Mouse (Mus musculus): ENCODE data around the gene Rad9b. TPM values are rescaled to one million over a fixed set of nuclear protein-coding genes. Genes with fewer than 3 reads are reported as not detected.
"Not testable (repeated sequence)": the region's sequence is repeated elsewhere in the genome, so short reads cannot be mapped to it uniquely, and the experiment has no call there.

Gene Rad9b
- polyA plus RNA-seq, 1 experiment from 2014 or later: 12.6 TPM

DNA sequence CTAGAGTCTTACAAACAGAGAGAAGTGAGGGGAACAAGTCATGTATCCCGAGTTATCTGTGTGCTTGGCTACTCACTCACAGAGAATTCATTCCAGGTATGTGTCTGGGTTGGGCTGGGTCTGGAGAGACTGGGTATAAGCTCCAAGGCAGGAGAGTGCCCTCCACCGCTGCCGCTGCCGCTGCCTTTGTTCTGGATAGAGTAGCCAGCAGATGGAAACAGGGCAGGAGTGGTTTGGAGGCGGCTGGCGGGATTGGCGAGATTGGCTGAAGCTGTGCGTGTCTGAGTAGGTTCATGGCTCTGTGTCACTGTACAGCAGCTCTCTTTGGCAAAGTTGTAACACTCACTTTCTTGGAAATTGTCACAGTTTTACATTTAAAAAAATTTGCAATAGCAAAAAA, 30.5 kb downstream of the Rad9b start:
- DNase-seq (ENCODE audit: low spot score): peak; percentile 60
- no peak overlapping the region for H3K27ac ChIP-seq (ENCODE audit: low read depth, low read length)
- H3K4me1 ChIP-seq (replicated peaks; ENCODE audit: control insufficient read depth, insufficient read depth, low read length): no peaks in the 10 kb centered on the region
- no peak overlapping the region for H3K4me3 ChIP-seq (ENCODE audit: low read depth, low read length)
- H3K36me3 ChIP-seq (ENCODE audit: control insufficient read depth, insufficient read depth, low read length): no peaks in the 10 kb centered on the region; the same call in 1 of the 2 replicates
- no peak for ATAC-seq (replicated peaks; ENCODE audit: low FRiP score)
- H3K9ac ChIP-seq (ENCODE audit: low read length): no peak overlapping the region
- 64% methylated on average over 8 of the region's 8 CpGs for WGBS
- no peak overlapping the region for H3K4me2 ChIP-seq (ENCODE audit: low read depth, low read length, severe bottlenecking)
- no peaks in the 10 kb centered on the region for H3K27me3 ChIP-seq (ENCODE audit: control insufficient read depth, insufficient read depth, low read length)
- H3K9me3 ChIP-seq (ENCODE audit: control insufficient read depth, low read length): no peaks in the 10 kb centered on the region

DNA sequence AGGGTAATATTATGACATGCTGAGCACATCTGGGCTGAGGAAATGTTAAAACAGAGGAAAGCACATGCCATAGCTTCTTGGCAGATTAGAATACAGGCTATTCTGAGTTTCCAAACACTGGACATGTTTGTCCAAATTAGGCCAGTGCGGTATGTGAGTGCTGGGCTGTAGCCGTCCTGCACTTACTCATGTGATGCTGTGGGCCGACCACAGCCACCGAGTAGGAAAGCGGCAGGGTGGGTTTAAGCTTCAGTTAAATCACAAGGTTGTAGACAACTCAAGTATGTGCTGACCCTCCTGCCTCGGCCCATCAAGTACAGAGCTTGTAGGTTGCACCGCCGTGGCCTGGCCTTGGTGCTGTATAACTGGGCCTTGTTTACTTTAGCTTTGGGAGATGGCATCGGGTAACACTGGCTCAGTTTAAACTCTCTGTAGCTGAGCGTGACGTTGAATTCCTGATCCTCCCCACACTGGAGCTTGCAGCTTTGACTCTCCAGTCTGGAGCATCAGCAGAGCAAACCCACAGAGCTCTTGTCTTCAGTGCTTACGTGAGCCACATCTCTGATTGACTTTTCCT, 33.7 kb downstream of the Rad9b start:
- DNase-seq (ENCODE audit: low spot score): no peak
- no peaks in the 10 kb centered on the region for H3K4me1 ChIP-seq (replicated peaks; ENCODE audit: control insufficient read depth, insufficient read depth, low read length)
- no peak overlapping the region for H3K4me3 ChIP-seq (ENCODE audit: low read depth, low read length)
- H3K36me3 ChIP-seq (ENCODE audit: control insufficient read depth, insufficient read depth, low read length): no peaks in the 10 kb centered on the region; the same call in 1 of the 2 replicates
- ATAC-seq (replicated peaks; ENCODE audit: low FRiP score): no peak
- WGBS: 89% methylated on average over 12 of the region's 12 CpGs
- H3K9ac ChIP-seq (ENCODE audit: low read length): no peak overlapping the region
- no peak overlapping the region for H3K4me2 ChIP-seq (ENCODE audit: low read depth, low read length, severe bottlenecking)
- no peaks in the 10 kb centered on the region for H3K9me3 ChIP-seq (ENCODE audit: control insufficient read depth, low read length)
- no peaks in the 10 kb centered on the region for H3K27me3 ChIP-seq (ENCODE audit: control insufficient read depth, insufficient read depth, low read length)
- no peak overlapping the region for H3K27ac ChIP-seq (ENCODE audit: low read depth, low read length)

DNA sequence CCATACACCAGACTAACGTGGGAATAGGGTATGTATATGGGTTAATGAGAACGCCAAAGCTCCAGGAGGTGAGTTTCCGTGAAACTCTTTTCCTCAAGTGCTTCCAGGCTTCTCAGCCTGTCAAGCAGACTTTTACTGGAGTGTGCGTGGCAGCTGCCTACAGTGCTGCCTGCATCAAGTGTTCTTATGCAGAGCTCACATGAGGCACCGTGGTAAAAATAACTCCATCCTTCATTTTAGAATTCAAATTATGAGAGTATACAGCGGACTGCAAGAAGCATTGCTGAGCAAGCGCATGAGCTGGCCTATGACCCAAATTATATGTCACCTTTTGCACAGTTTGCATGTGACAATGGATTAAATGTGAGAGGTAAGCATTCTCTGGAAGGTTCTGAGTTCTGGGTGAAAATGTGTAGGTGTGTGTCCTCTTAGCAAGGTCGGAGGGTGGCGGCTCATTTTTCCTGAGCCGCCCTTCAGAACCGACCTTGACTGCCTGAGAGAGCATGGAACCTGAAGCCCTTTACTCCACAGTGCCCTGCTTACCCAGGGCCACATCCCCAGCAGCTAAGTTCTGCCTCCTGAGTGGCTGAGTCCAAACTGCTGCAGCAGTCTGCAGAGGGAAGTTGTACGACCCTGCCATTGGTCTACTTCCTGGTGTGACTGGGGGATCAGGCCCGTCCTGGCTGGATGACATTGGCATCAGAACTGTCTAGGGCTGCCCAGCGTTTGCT, 34.4 kb downstream of the Rad9b start:
- Histone ChIP-seq H3K4me1 (replicated peaks; ENCODE audit: control insufficient read depth, insufficient read depth, low read length) (no peaks in the 10 kb centered on the region), H3K9me3 (ENCODE audit: control insufficient read depth, low read length) (no peaks in the 10 kb centered on the region), H3K4me2 (ENCODE audit: low read depth, low read length, severe bottlenecking) (no peak overlapping the region), H3K27me3 (ENCODE audit: control insufficient read depth, insufficient read depth, low read length) (no peaks in the 10 kb centered on the region), H3K4me3 (ENCODE audit: low read depth, low read length) (no peak overlapping the region), H3K9ac (ENCODE audit: low read length) (no peak overlapping the region), H3K27ac (ENCODE audit: low read depth, low read length) (no peak overlapping the region), H3K36me3 (ENCODE audit: control insufficient read depth, insufficient read depth, low read length) (no peaks in the 10 kb centered on the region; the same call in 1 of the 2 replicates)
- WGBS: 82% methylated on average over 14 of the region's 14 CpGs
- ATAC-seq (replicated peaks; ENCODE audit: low FRiP score) (no peak), DNase-seq (ENCODE audit: low spot score) (no peak)

DNA sequence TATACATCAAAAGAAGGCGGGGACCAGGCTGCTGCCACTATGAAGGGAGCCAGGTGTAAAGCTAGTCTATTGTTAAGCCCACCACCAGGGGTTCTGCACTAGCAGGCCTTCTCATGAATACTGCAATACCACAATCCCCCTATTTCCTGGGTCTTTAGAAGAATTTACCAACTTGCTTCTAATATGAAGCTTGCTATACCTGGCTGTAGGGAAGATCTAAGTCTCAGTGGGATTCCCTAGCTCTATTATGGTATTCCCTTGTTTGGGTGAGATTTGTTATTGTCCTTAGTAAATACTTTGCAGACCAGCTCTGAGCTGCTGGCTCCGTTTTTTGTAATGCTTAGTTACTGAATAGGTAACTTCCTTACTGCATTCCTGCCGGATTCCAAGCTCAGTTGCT, 35.1 kb downstream of the Rad9b start:
- not testable (repeated sequence) for H3K9me3 ChIP-seq (ENCODE audit: control insufficient read depth, low read length); DNase-seq (ENCODE audit: low spot score); ATAC-seq (replicated peaks; ENCODE audit: low FRiP score); H3K9ac ChIP-seq (ENCODE audit: low read length); H3K4me2 ChIP-seq (ENCODE audit: low read depth, low read length, severe bottlenecking); H3K27ac ChIP-seq (ENCODE audit: low read depth, low read length); H3K4me3 ChIP-seq (ENCODE audit: low read depth, low read length); H3K27me3 ChIP-seq (ENCODE audit: control insufficient read depth, insufficient read depth, low read length); H3K4me1 ChIP-seq (replicated peaks; ENCODE audit: control insufficient read depth, insufficient read depth, low read length); H3K36me3 ChIP-seq (ENCODE audit: control insufficient read depth, insufficient read depth, low read length)
- 72% methylated on average over 3 of the region's 3 CpGs for WGBS

DNA sequence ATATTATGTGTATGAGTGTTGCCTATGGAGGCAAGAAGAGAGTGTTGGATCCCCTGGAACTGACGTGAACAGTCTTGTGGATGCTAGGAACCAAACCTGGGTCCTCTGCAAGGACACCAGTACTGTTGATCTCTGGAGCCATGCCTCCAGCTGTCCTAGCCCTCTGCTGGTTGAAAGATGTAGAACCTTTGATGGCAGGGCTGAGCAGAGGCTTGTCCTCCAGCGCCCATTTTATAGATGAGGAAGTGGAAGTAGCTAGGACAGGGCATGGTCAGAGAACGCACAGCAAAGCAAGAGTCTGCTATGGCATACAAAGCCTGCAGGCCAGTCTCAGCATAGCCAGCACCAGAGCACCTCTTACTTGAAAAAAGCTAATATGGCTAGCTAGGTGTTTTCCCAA, 35.9 kb downstream of the Rad9b start:
- WGBS: 71% methylated on average over 3 of the region's 3 CpGs
- Histone ChIP-seq H3K4me3 (ENCODE audit: low read depth, low read length) (no peak overlapping the region), H3K36me3 (ENCODE audit: control insufficient read depth, insufficient read depth, low read length) (peaks cover 2% of the 10 kb centered on the region; the same call in 1 of the 2 replicates), H3K9ac (ENCODE audit: low read length) (no peak overlapping the region), H3K4me2 (ENCODE audit: low read depth, low read length, severe bottlenecking) (no peak overlapping the region), H3K27ac (ENCODE audit: low read depth, low read length) (no peak overlapping the region), H3K4me1 (replicated peaks; ENCODE audit: control insufficient read depth, insufficient read depth, low read length) (no peaks in the 10 kb centered on the region), H3K9me3 (ENCODE audit: control insufficient read depth, low read length) (no peaks in the 10 kb centered on the region), H3K27me3 (ENCODE audit: control insufficient read depth, insufficient read depth, low read length) (no peaks in the 10 kb centered on the region)
- DNase-seq (ENCODE audit: low spot score): no peak
- no peak for ATAC-seq (replicated peaks; ENCODE audit: low FRiP score)

DNA sequence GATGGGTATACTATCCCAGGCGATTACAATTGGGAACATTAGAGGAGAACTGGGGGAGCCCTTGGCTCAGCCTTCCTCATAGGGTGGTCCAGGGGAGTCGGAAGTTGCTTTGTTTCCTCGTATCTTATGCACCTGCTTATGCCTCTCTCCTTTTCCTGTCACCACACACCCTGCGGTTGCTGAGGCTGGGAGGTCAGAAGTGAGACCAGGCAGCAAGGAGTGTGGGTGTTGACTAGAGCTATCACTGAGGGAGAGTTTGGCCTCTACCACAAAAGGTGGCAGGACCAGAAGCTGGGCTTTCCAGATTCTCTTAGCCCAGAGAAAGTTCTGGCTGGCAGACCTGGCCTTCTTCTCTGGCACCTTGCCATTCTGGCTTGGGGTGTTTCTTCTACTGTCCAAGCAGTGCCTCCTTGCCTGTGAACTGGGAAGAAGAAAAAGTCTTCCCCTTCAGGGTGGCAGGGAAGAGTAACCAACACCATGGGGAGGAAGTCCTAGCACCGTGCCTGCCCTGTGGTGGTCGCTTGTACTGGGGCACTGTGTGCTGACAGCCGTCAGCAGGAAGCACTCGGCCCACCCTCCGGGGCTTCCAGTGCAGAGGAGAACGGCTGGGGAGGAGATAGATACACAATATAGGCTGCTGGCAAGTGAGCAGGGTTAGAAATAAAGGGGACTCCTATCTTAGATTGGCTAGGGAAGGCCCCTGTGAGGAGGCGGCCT, 36.5 kb downstream of the Rad9b start:
- H3K4me2 ChIP-seq (ENCODE audit: low read depth, low read length, severe bottlenecking): no peak overlapping the region
- peaks cover 2% of the 10 kb centered on the region; the same call in 1 of the 2 replicates for H3K36me3 ChIP-seq (ENCODE audit: control insufficient read depth, insufficient read depth, low read length)
- no peak for DNase-seq (ENCODE audit: low spot score)
- H3K9me3 ChIP-seq (ENCODE audit: control insufficient read depth, low read length): no peaks in the 10 kb centered on the region
- H3K27me3 ChIP-seq (ENCODE audit: control insufficient read depth, insufficient read depth, low read length): no peaks in the 10 kb centered on the region
- H3K9ac ChIP-seq (ENCODE audit: low read length): no peak overlapping the region
- WGBS: 81% methylated on average over 11 of the region's 11 CpGs
- H3K4me3 ChIP-seq (ENCODE audit: low read depth, low read length): no peak overlapping the region
- H3K27ac ChIP-seq (ENCODE audit: low read depth, low read length): no peak overlapping the region
- ATAC-seq (replicated peaks; ENCODE audit: low FRiP score): no peak
- H3K4me1 ChIP-seq (replicated peaks; ENCODE audit: control insufficient read depth, insufficient read depth, low read length): no peaks in the 10 kb centered on the region

DNA sequence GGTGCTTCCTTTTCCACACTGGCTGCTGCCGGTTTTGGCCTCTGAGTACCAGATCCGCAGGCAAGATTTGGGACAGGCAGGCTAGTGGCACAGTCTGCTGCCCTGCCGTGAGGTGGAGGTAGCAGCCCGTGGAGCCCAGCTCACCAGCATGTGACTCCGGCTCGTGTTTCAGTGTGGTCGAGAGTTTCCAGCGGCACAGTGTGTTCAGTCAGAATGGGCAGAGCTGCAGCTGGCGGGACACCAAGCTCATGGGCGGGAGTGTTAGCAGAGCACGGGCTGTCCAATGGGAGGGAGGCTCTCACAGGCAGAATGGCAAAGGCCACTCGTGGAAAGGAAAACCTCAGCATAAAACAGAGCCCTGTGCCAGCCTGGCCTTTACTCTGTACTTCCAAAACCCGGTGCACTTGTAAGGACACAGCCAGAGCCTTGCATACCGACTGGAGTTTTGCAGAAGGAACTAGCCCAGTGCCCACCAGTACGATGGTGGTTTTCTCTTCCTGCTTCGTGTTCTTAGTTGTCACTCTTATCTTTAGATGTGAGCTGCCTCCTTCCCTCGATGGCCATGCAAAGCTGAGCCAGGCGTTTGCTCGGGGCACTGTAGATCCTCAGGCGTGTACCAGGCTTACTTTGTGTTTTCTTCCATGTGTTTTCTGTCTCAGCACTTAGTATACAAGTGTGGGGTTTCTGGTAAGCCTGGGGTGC, 38.9 kb downstream of the Rad9b start:
- ATAC-seq (replicated peaks; ENCODE audit: low FRiP score) (no peak), DNase-seq (ENCODE audit: low spot score) (peak; percentile 49)
- Histone ChIP-seq H3K4me1 (replicated peaks; ENCODE audit: control insufficient read depth, insufficient read depth, low read length) (no peaks in the 10 kb centered on the region), H3K27ac (ENCODE audit: low read depth, low read length) (no peak overlapping the region), H3K36me3 (ENCODE audit: control insufficient read depth, insufficient read depth, low read length) (peaks cover 2% of the 10 kb centered on the region; the same call in 1 of the 2 replicates), H3K4me2 (ENCODE audit: low read depth, low read length, severe bottlenecking) (no peak overlapping the region), H3K4me3 (ENCODE audit: low read depth, low read length) (no peak overlapping the region), H3K9ac (ENCODE audit: low read length) (no peak overlapping the region), H3K9me3 (ENCODE audit: control insufficient read depth, low read length) (no peaks in the 10 kb centered on the region), H3K27me3 (ENCODE audit: control insufficient read depth, insufficient read depth, low read length) (no peaks in the 10 kb centered on the region)
- WGBS: 79% methylated on average over 20 of the region's 20 CpGs

DNA sequence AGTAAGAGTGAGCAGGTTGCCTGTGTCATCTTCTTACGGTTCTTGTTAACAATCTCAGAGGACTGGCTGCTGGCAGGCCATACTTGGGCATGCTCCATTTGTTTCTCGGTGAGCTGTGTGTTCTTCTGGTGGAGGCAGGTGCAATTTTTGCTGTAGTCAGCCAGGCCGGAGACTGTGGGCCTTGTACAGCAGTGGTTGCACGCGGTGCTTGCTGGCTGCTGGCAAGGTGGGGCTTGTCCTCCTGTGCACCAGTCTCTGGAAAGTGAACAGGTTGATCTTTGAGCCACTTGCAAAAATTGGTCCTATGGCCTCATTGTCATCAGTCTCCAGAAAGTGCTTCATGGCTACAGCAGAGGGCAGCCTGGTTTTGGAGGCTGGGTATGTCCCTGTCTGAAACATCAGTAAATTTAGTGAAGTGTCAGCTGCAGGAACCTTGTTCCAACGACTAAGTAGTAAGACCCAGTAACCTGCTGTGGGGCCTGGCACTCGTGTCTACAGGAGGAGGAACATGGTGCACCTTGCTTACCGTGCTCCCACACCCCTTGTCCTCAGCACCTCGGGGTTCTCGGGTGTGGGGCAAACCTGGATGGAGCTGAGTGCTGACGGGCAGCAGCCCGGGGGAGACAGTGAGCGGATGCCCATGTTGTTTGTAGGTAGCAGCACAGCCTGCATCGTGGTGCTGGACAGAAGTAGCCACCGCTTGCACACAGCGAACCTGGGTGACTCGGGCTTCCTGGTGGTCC, 40.9 kb downstream of the Rad9b start:
- H3K27ac ChIP-seq (ENCODE audit: low read depth, low read length): no peak overlapping the region
- H3K4me2 ChIP-seq (ENCODE audit: low read depth, low read length, severe bottlenecking): no peak overlapping the region
- ATAC-seq (replicated peaks; ENCODE audit: low FRiP score) (no peak), DNase-seq (ENCODE audit: low spot score) (peak; percentile 19)
- WGBS: 90% methylated on average over 17 of the region's 17 CpGs
- no peaks in the 10 kb centered on the region for H3K9me3 ChIP-seq (ENCODE audit: control insufficient read depth, low read length)
- H3K36me3 ChIP-seq (ENCODE audit: control insufficient read depth, insufficient read depth, low read length): peaks cover 2% of the 10 kb centered on the region; the same call in 1 of the 2 replicates
- H3K27me3 ChIP-seq (ENCODE audit: control insufficient read depth, insufficient read depth, low read length): no peaks in the 10 kb centered on the region
- no peaks in the 10 kb centered on the region for H3K4me1 ChIP-seq (replicated peaks; ENCODE audit: control insufficient read depth, insufficient read depth, low read length)
- H3K9ac ChIP-seq (ENCODE audit: low read length): no peak overlapping the region
- H3K4me3 ChIP-seq (ENCODE audit: low read depth, low read length): no peak overlapping the region
